8 mouse cellular contexts compared by ENCODE assay signal in genomic region chr14:51089674-51090076, GRCm38 (mm10). TPM values are rescaled to one million over a fixed set of nuclear protein-coding genes. Genes with fewer than 3 reads are reported as not detected.
DNase-seq lines count a peak whose midpoint lies in the region; ATAC-seq lines count a peak whose summit lies in the region.

No protein-coding gene starts in this region.

- under 1% methylated on average over 15 of the region's 15 CpGs for WGBS in kidney, embryonic 16.5 days
- under 1% methylated on average over 15 of the region's 15 CpGs for WGBS in hindbrain, embryonic 12.5 days
- WGBS in midbrain, embryonic 12.5 days, result under 1% methylated on average over 15 of the region's 15 CpGs

- intact Hi-C loops in left cerebral cortex, postnatal 4 days (cut with DNase I), result loop anchor here (2.0 to 5.0 kb wide), 2 partner anchors 25 to 287 kb away; no protein-coding TSS in a partner anchor

- no peaks in the 10 kb centered on the region for H3K36me3 ChIP-seq in kidney, embryonic 16.5 days (ENCODE audit: insufficient read depth, low read length)
- no peaks in the 10 kb centered on the region for H3K36me3 ChIP-seq in hindbrain, embryonic 12.5 days
- H3K36me3 ChIP-seq in midbrain, embryonic 12.5 days, result no peaks in the 10 kb centered on the region

- H3K27ac ChIP-seq in kidney, embryonic 16.5 days (ENCODE audit: low read length), result peak overlapping the region; percentile 93
- H3K27ac ChIP-seq in brown adipose tissue, adult 24 weeks (replicated peaks; ENCODE audit: low read depth, low read length), result peak overlapping the region; percentile 68; the same call in 1 of the 2 replicates
- H3K27ac ChIP-seq in hindbrain, embryonic 12.5 days, result peak overlapping the region; percentile 70
- peak overlapping the region; percentile 76 for H3K27ac ChIP-seq in midbrain, embryonic 12.5 days (replicated peaks)

- no peak for DNase-seq in kidney, postnatal 14 days
- DNase-seq in yolk sac, embryonic 10.5 days (ENCODE audit: low spot score), result no peak
- no peak for DNase-seq in ovary, adult 18-20 months (ENCODE audit: low spot score)
- DNase-seq in left cerebral cortex, postnatal 4 days, result no peak

- no peaks in the 10 kb centered on the region for H3K9me3 ChIP-seq in kidney, embryonic 16.5 days (ENCODE audit: low read length)
- H3K9me3 ChIP-seq in hindbrain, embryonic 12.5 days (replicated peaks), result no peaks in the 10 kb centered on the region
- H3K9me3 ChIP-seq in midbrain, embryonic 12.5 days, result no peaks in the 10 kb centered on the region

- no peak for ATAC-seq in kidney, embryonic 16.5 days (ENCODE audit: low FRiP score, low TSS enrichment)
- ATAC-seq in hindbrain, embryonic 12.5 days (ENCODE audit: low FRiP score), result 0 out of 2 replicates have a peak, but pooled peaks have one; percentile 16
- peak; percentile 21 for ATAC-seq in midbrain, embryonic 12.5 days (ENCODE audit: low FRiP score, low read depth)

- peak overlapping the region; percentile 80 for H3K4me2 ChIP-seq in kidney, embryonic 16.5 days (replicated peaks; ENCODE audit: low read depth, low read length)
- H3K4me2 ChIP-seq in hindbrain, embryonic 12.5 days (replicated peaks), result peak overlapping the region; percentile 78
- peak overlapping the region; percentile 75 for H3K4me2 ChIP-seq in midbrain, embryonic 12.5 days (replicated peaks)

- H3K9ac ChIP-seq in kidney, embryonic 16.5 days (replicated peaks; ENCODE audit: low read length), result peak overlapping the region; percentile 70
- peak overlapping the region; percentile 69 for H3K9ac ChIP-seq in hindbrain, embryonic 12.5 days
- peak overlapping the region; percentile 53 for H3K9ac ChIP-seq in midbrain, embryonic 12.5 days (replicated peaks)

- peaks cover 8% of the 10 kb centered on the region for H3K4me1 ChIP-seq in kidney, embryonic 16.5 days (ENCODE audit: insufficient read depth, low read length)
- no peaks in the 10 kb centered on the region for H3K4me1 ChIP-seq in brown adipose tissue, adult 24 weeks (ENCODE audit: control insufficient read depth, insufficient read depth, insufficient read length, low read length)
- peaks cover 7% of the 10 kb centered on the region; the same call in 1 of the 2 replicates for H3K4me1 ChIP-seq in hindbrain, embryonic 12.5 days
- 0 out of 2 replicates have a peak, but pooled peaks cover 10% of the 10 kb centered on the region for H3K4me1 ChIP-seq in midbrain, embryonic 12.5 days

- peak overlapping the region; percentile 89 for H3K4me3 ChIP-seq in kidney, embryonic 16.5 days (ENCODE audit: low read length)
- peak overlapping the region; percentile 74 for H3K4me3 ChIP-seq in brown adipose tissue, adult 24 weeks (ENCODE audit: insufficient read depth, low read depth, low read length)
- peak overlapping the region; percentile 55 for H3K4me3 ChIP-seq in hindbrain, embryonic 12.5 days
- peak overlapping the region; percentile 64 for H3K4me3 ChIP-seq in midbrain, embryonic 12.5 days

- no peaks in the 10 kb centered on the region for H3K27me3 ChIP-seq in kidney, embryonic 16.5 days (ENCODE audit: insufficient read depth, low read length)
- H3K27me3 ChIP-seq in hindbrain, embryonic 12.5 days, result no peaks in the 10 kb centered on the region
- peaks cover 26% of the 10 kb centered on the region for H3K27me3 ChIP-seq in midbrain, embryonic 12.5 days

RNA-seq across cellular contexts. Expression of gene Rnase4, which starts 1.2 kb away (rescaled TPM):
- polyA plus RNA-seq in kidney, embryonic 16.5 days (2015; fragmentation: Nextera tagmentation; extraction: Ambion mirVana), result 45.5 and 47.7 TPM in 2 replicates
- 69.1 and 78.8 TPM in 2 replicates for polyA plus RNA-seq in brown adipose tissue, adult 24 weeks (2012; ENCODE audit: insufficient read depth, insufficient read length, missing spikeins)
- 17.8 and 18.7 TPM in 2 replicates for polyA plus RNA-seq in hindbrain, embryonic 12.5 days (2016; fragmentation: Nextera tagmentation; extraction: Ambion mirVana)
- 12.0 and 14.2 TPM in 2 replicates for polyA plus RNA-seq in midbrain, embryonic 12.5 days (2016; fragmentation: Nextera tagmentation; extraction: Ambion mirVana)
- total RNA-seq in left cerebral cortex, postnatal 4 days (2021), result 10 to 100 TPM; 10.3 to 11.0 TPM

RNA-seq across cellular contexts. Expression of gene Ang, which starts 1.3 kb away (rescaled TPM):
- polyA plus RNA-seq in kidney, embryonic 16.5 days (2015; fragmentation: Nextera tagmentation; extraction: Ambion mirVana), result 8.6 and 8.9 TPM in 2 replicates
- polyA plus RNA-seq in brown adipose tissue, adult 24 weeks (2012; ENCODE audit: insufficient read depth, insufficient read length, missing spikeins), result 2.1 and 8.7 TPM in 2 replicates
- polyA plus RNA-seq in hindbrain, embryonic 12.5 days (2016; fragmentation: Nextera tagmentation; extraction: Ambion mirVana), result 3.7 and 4.4 TPM in 2 replicates
- 1.9 and 3.2 TPM in 2 replicates for polyA plus RNA-seq in midbrain, embryonic 12.5 days (2016; fragmentation: Nextera tagmentation; extraction: Ambion mirVana)
- total RNA-seq in left cerebral cortex, postnatal 4 days (2021), result 1 to 10 TPM; 2.1 TPM

RNA-seq across cellular contexts. Expression of gene Olfr750, which starts 15.4 kb away (rescaled TPM):
- not detected in 2 replicates for polyA plus RNA-seq in kidney, embryonic 16.5 days (2015; fragmentation: Nextera tagmentation; extraction: Ambion mirVana)
- polyA plus RNA-seq in brown adipose tissue, adult 24 weeks (2012; ENCODE audit: insufficient read depth, insufficient read length, missing spikeins), result not detected in 2 replicates
- polyA plus RNA-seq in hindbrain, embryonic 12.5 days (2016; fragmentation: Nextera tagmentation; extraction: Ambion mirVana), result not detected in 2 replicates
- 0.03 TPM in 1 of 2 replicates, not detected in the other for polyA plus RNA-seq in midbrain, embryonic 12.5 days (2016; fragmentation: Nextera tagmentation; extraction: Ambion mirVana)
- total RNA-seq in left cerebral cortex, postnatal 4 days (2021), result not detected

RNA-seq across cellular contexts. Expression of gene Eddm3b, which starts 24.6 kb away (rescaled TPM):
- polyA plus RNA-seq in kidney, embryonic 16.5 days (2015; fragmentation: Nextera tagmentation; extraction: Ambion mirVana), result 1.5 and 2.2 TPM in 2 replicates
- polyA plus RNA-seq in brown adipose tissue, adult 24 weeks (2012; ENCODE audit: insufficient read depth, insufficient read length, missing spikeins), result not detected in 2 replicates
- polyA plus RNA-seq in hindbrain, embryonic 12.5 days (2016; fragmentation: Nextera tagmentation; extraction: Ambion mirVana), result not detected in 2 replicates
- not detected in 2 replicates for polyA plus RNA-seq in midbrain, embryonic 12.5 days (2016; fragmentation: Nextera tagmentation; extraction: Ambion mirVana)
- not detected for total RNA-seq in left cerebral cortex, postnatal 4 days (2021)

RNA-seq across cellular contexts. Expression of gene Rnase12, which starts 32.2 kb away (rescaled TPM):
- polyA plus RNA-seq in kidney, embryonic 16.5 days (2015; fragmentation: Nextera tagmentation; extraction: Ambion mirVana), result 9.0 and 10.2 TPM in 2 replicates
- polyA plus RNA-seq in brown adipose tissue, adult 24 weeks (2012; ENCODE audit: insufficient read depth, insufficient read length, missing spikeins), result not detected in 2 replicates
- not detected in 2 replicates for polyA plus RNA-seq in hindbrain, embryonic 12.5 days (2016; fragmentation: Nextera tagmentation; extraction: Ambion mirVana)
- not detected in 2 replicates for polyA plus RNA-seq in midbrain, embryonic 12.5 days (2016; fragmentation: Nextera tagmentation; extraction: Ambion mirVana)
- total RNA-seq in left cerebral cortex, postnatal 4 days (2021), result not detected
